Mouse (Mus musculus): ENCODE data around the gene Mylk. TPM values are rescaled to one million over a fixed set of nuclear protein-coding genes. Genes with fewer than 3 reads are reported as not detected.

The Mylk gene
- polyA plus RNA-seq, 1 experiment from 2014 or later = 562 TPM

DNA sequence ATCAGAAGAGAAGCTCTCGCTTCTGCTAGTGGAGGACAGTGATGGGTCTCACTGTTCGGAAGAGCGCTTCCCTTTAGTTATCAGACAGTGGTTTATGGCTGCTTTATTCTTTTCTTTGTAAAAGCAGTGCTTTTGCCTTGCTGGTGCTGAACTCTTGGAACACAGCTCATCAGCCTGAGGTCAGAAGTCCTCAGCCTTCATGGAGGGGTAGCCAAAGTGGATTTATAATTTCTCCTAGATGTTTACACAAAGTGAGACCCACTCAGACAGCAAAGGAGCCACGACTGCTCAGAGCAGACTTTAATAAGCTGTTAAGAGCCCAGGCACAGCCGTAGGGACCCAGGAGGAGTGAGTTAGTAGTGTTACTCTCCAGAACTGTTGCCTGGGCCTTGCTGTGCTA is 194.9 kb downstream of the Mylk start:
- Histone ChIP-seq H3K27me3 (replicated peaks; ENCODE audit: control insufficient read depth, insufficient read depth, low read length) (no peaks in the 10 kb centered on the region), H3K27ac (ENCODE audit: low read depth, low read length) (0 out of 2 replicates have a peak overlapping the region, but pooled peaks have one; percentile 89), H3K4me3 (ENCODE audit: low read depth, low read length) (no peak overlapping the region), H3K9me3 (ENCODE audit: control insufficient read depth) (no peaks in the 10 kb centered on the region), H3K36me3 (ENCODE audit: control insufficient read depth, insufficient read depth) (peaks cover 53% of the 10 kb centered on the region), H3K9ac (ENCODE audit: low read depth, low read length) (no peak overlapping the region), H3K4me1 (replicated peaks; ENCODE audit: control insufficient read depth, insufficient read depth, low read length) (peaks cover 35% of the 10 kb centered on the region), H3K4me2 (replicated peaks; ENCODE audit: low read depth) (no peak overlapping the region)
- ATAC-seq = no peak
- 38% methylated on average over 5 of the region's 5 CpGs for WGBS
- no peak for TF ChIP-seq CTCF (IDR thresholded peaks at IDR 0.05; ENCODE audit: low read depth)

DNA sequence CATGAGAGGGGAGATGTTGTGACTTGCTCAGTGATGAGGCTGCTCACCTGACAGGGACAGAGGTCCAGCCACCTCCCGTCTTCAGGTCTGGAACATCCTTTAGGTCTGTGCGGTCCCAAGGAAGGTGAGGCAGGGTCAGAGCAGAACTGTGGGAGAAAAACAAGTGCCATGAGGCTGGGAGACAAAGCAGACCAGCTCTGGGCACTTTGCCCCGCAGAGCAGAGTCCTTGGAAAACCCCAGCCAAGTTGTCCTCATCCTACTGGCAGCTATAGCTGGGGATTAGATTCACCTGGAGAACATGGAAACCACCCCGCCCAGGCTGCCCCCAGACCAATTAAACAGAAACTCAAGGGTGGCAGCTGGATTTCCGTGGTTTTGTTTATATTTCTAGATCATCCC is 195.4 kb downstream of the Mylk start:
- no peak for TF ChIP-seq CTCF (IDR thresholded peaks at IDR 0.05; ENCODE audit: low read depth)
- H3K4me2 ChIP-seq (replicated peaks; ENCODE audit: low read depth) = no peak overlapping the region
- WGBS = 58% methylated on average over 5 of the region's 5 CpGs
- no peak overlapping the region for H3K9ac ChIP-seq (ENCODE audit: low read depth, low read length)
- peak overlapping the region; percentile 46; the same call in 1 of the 2 replicates for H3K27ac ChIP-seq (ENCODE audit: low read depth, low read length)
- H3K4me1 ChIP-seq (replicated peaks; ENCODE audit: control insufficient read depth, insufficient read depth, low read length) = peaks cover 31% of the 10 kb centered on the region
- H3K4me3 ChIP-seq (ENCODE audit: low read depth, low read length) = no peak overlapping the region
- peaks cover 57% of the 10 kb centered on the region for H3K36me3 ChIP-seq (ENCODE audit: control insufficient read depth, insufficient read depth)
- H3K27me3 ChIP-seq (replicated peaks; ENCODE audit: control insufficient read depth, insufficient read depth, low read length) = no peaks in the 10 kb centered on the region
- ATAC-seq = no peak
- H3K9me3 ChIP-seq (ENCODE audit: control insufficient read depth) = no peaks in the 10 kb centered on the region

DNA sequence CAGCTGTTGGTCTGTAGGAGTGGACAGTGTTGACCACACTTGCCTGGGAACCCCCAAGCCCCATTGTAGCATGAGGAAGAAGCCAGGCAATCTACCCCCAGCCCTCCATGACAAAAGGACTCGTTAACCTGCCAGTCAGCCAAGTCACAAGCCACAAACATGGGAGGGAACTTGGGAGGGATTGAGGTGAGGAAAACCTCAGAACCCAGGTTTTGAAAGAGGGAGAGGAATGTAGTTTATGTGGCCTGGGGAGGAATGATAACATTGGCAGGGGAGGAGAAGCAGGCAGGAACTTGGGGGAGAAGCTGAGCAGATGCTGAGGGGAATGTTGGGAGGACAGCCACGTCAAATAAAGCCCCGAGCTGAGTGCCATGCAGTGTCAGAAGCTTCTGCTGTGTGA is 196.9 kb downstream of the Mylk start:
- 66% methylated on average over 3 of the region's 3 CpGs for WGBS

DNA sequence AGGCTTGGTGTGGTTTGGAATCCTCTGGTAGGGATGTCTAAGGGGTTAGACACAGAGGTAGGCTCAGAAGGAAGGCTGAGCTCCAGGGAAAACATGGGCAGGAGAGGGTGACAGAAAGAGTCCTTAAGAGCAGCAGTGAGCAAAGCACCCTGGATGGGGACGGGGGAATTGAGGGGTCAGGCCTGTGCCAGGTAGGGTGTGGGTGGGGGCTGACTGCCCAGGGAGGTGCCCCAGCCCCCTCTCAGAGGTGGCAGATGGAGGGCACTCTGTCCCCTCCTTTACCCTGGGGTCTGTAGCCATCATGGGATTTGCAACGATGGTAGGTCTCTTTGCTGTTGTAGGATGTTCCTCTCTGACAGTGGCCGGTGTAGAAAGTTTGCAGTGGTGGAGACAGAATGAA is 201.3 kb downstream of the Mylk start:
- 94% methylated on average over 3 of the region's 3 CpGs for WGBS
- Histone ChIP-seq H3K36me3 (ENCODE audit: control insufficient read depth, insufficient read depth) (peaks cover 57% of the 10 kb centered on the region), H3K4me3 (ENCODE audit: low read depth, low read length) (no peak overlapping the region), H3K9ac (ENCODE audit: low read depth, low read length) (no peak overlapping the region), H3K27ac (ENCODE audit: low read depth, low read length) (no peak overlapping the region), H3K4me2 (replicated peaks; ENCODE audit: low read depth) (no peak overlapping the region), H3K4me1 (replicated peaks; ENCODE audit: control insufficient read depth, insufficient read depth, low read length) (no peaks in the 10 kb centered on the region), H3K27me3 (replicated peaks; ENCODE audit: control insufficient read depth, insufficient read depth, low read length) (no peaks in the 10 kb centered on the region), H3K9me3 (ENCODE audit: control insufficient read depth) (no peaks in the 10 kb centered on the region)
- ATAC-seq = no peak
- TF ChIP-seq CTCF (IDR thresholded peaks at IDR 0.05; ENCODE audit: low read depth) = no peak

More for the DNA sequence above, 196.9 kb downstream of the Mylk start:
- H3K27me3 ChIP-seq (replicated peaks; ENCODE audit: control insufficient read depth, insufficient read depth, low read length) = no peaks in the 10 kb centered on the region
- no peak for TF ChIP-seq CTCF (IDR thresholded peaks at IDR 0.05; ENCODE audit: low read depth)
- H3K27ac ChIP-seq (ENCODE audit: low read depth, low read length) = no peak overlapping the region
- peaks cover 61% of the 10 kb centered on the region for H3K36me3 ChIP-seq (ENCODE audit: control insufficient read depth, insufficient read depth)
- H3K4me2 ChIP-seq (replicated peaks; ENCODE audit: low read depth) = no peak overlapping the region
- ATAC-seq = no peak
- H3K9ac ChIP-seq (ENCODE audit: low read depth, low read length) = no peak overlapping the region
- H3K4me1 ChIP-seq (replicated peaks; ENCODE audit: control insufficient read depth, insufficient read depth, low read length) = peaks cover 24% of the 10 kb centered on the region
- no peak overlapping the region for H3K4me3 ChIP-seq (ENCODE audit: low read depth, low read length)
- H3K9me3 ChIP-seq (ENCODE audit: control insufficient read depth) = no peaks in the 10 kb centered on the region

DNA sequence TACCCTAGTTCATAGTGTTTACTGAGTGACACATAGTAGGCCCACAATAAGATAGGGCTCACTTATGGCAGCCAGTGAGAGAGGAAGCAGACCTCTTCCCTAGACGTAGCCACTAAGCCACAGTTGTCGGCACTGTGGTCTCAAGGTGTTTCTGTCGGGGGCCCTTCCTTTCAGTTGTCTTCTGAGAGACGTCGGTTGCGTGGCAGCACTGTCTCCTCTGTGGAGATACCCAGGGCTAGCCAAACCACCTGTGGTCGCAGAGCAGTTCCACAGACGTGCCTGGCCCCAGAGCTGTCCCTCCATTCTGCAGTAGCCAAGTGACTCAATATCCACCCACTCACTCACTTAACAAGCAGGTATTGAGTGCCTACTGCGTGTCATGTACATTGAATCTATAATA is 205.9 kb downstream of the Mylk start:
- ATAC-seq = no peak
- Histone ChIP-seq H3K27me3 (replicated peaks; ENCODE audit: control insufficient read depth, insufficient read depth, low read length) (no peaks in the 10 kb centered on the region), H3K9me3 (ENCODE audit: control insufficient read depth) (no peaks in the 10 kb centered on the region), H3K36me3 (ENCODE audit: control insufficient read depth, insufficient read depth) (peaks cover 53% of the 10 kb centered on the region), H3K4me2 (replicated peaks; ENCODE audit: low read depth) (no peak overlapping the region), H3K27ac (ENCODE audit: low read depth, low read length) (no peak overlapping the region), H3K4me3 (ENCODE audit: low read depth, low read length) (no peak overlapping the region), H3K9ac (ENCODE audit: low read depth, low read length) (no peak overlapping the region), H3K4me1 (replicated peaks; ENCODE audit: control insufficient read depth, insufficient read depth, low read length) (no peaks in the 10 kb centered on the region)
- WGBS = 87% methylated on average over 9 of the region's 9 CpGs
- no peak for TF ChIP-seq CTCF (IDR thresholded peaks at IDR 0.05; ENCODE audit: low read depth)

DNA sequence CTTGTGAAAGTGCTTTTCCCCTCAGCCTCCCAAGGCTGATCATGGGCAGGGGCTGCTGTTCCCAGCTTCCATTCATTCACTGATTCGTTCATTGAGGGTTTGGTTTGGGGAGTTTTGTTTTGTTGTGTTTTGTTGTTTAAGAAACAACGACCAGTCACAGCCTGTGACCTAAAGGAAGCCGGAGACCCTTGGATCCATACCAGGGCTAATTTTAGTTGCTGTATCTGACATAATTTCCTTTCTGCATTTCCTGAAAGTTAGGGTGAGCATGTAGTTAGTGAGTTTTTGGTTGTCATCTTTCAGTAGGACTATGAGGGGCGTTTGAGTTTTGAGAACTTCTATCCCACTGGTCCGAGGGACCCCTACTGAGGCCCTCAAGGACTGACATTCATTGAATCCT is 207.2 kb downstream of the Mylk start:
- Histone ChIP-seq H3K4me3 (ENCODE audit: low read depth, low read length) (no peak overlapping the region), H3K4me1 (replicated peaks; ENCODE audit: control insufficient read depth, insufficient read depth, low read length) (no peaks in the 10 kb centered on the region), H3K36me3 (ENCODE audit: control insufficient read depth, insufficient read depth) (peaks cover 62% of the 10 kb centered on the region), H3K9ac (ENCODE audit: low read depth, low read length) (no peak overlapping the region), H3K4me2 (replicated peaks; ENCODE audit: low read depth) (no peak overlapping the region), H3K9me3 (ENCODE audit: control insufficient read depth) (no peaks in the 10 kb centered on the region), H3K27me3 (replicated peaks; ENCODE audit: control insufficient read depth, insufficient read depth, low read length) (no peaks in the 10 kb centered on the region), H3K27ac (ENCODE audit: low read depth, low read length) (no peak overlapping the region)
- TF ChIP-seq CTCF (IDR thresholded peaks at IDR 0.05; ENCODE audit: low read depth) = no peak
- ATAC-seq = no peak
- WGBS = 73% methylated on average over 5 of the region's 5 CpGs

DNA sequence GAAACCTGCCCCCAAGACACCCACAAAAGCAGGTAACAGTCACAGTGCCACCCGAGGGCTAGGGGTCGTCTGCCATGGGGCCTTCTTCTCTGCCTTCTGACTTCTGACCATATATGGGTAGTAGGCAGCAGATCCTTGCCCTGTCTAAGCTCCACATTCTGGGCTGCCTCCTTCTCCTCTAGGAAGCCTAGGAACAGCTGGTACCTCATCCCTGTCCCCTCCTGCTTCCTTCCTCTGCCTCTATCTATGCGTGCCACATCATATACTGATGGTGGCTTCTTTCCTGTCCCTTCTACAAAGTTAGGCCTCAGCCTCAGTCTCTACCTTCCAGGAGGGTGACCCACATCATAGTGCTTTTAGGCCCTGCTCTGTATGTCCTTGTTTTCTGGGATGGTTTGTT is 207.8 kb downstream of the Mylk start:
- 75% methylated on average over 3 of the region's 3 CpGs for WGBS
- Histone ChIP-seq H3K27ac (ENCODE audit: low read depth, low read length) (peak overlapping the region; percentile 1; the same call in 1 of the 2 replicates), H3K4me1 (replicated peaks; ENCODE audit: control insufficient read depth, insufficient read depth, low read length) (no peaks in the 10 kb centered on the region), H3K9ac (ENCODE audit: low read depth, low read length) (no peak overlapping the region), H3K36me3 (ENCODE audit: control insufficient read depth, insufficient read depth) (peaks cover 67% of the 10 kb centered on the region), H3K27me3 (replicated peaks; ENCODE audit: control insufficient read depth, insufficient read depth, low read length) (no peaks in the 10 kb centered on the region), H3K4me2 (replicated peaks; ENCODE audit: low read depth) (no peak overlapping the region), H3K4me3 (ENCODE audit: low read depth, low read length) (no peak overlapping the region), H3K9me3 (ENCODE audit: control insufficient read depth) (no peaks in the 10 kb centered on the region)
- TF ChIP-seq CTCF (IDR thresholded peaks at IDR 0.05; ENCODE audit: low read depth) = no peak
- ATAC-seq = no peak

Measured in intestine, postnatal 0 days (tissue).